Mouse (Mus musculus): ENCODE results near the gene Cpa3.

The Cpa3 gene

DNA sequence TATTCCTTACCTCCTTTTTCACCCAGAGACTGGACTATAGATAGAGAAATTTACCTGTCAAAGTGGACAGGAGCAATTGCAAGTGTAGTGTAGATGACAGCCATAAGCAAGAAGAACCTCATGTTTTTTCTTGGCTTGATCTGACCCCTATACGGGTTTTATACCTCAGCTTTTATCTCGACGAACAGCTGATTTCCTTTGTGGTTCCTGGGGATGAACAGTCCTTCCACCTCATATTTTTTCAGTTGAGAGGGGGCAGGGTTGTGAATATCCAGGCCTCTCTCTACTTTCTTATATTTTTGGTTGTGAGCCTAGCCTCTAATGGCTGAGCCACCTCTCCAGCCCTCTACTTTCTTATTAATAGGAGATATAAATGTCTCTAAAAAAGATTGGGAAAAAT lies at the start of gene Cpa3:
Gene Cpa3 (minus strand): TSS at position 132 of the 400 bp plus-strand sequence.
- no peak for DNase-seq

DNA sequence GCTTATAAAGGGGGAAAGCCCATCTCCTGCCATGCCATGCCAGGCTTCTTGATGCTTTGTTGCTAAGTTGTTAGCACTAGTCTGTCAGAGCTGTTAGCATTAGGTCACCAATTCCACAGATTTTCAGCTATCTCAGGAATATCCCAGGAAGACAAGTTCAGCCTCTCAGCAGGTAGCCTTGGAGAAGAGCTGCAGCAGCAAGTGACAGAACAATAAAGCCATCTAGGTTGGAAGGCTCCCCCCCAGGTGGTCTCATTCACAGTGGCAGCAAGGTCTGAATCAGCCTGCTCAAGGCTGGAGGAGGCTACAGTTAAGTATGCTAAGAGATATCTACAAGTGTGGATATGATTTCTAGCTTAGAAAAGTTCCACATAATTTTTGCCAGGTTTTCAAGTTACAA lies 49.4 kb upstream of the Cpa3 start:
- DNase-seq = no peak

- no peak for DNase-seq
Measured at GRCm38 (mm10) chr3:20288761-20289160, 46.8 kb upstream of the Cpa3 start.

- no peak for DNase-seq
Measured at GRCm38 (mm10) chr3:20281796-20282195, 39.8 kb upstream of the Cpa3 start.

DNA sequence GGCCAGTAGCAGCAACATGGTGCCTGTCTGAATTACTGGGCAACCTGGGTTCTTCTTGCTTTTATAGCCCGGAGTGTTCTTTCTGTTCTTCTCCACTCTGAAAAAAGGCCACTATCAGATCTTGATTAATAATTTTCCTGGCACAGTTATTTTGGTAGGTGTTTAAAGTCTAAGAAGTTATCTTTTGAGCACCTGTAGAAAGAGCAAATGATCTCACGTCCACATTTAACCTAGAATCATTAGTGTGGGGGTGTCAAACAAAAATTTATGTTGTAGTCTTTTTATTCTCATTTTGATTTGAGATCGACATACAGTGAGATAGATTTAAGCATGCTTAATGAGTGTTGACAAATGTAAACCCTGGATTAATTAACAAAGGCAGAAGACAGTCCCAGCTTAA lies 33.7 kb upstream of the Cpa3 start, which contains the start of gene Cpb1:
Gene Cpb1 (minus strand): TSS at position 101 of the 400 bp plus-strand sequence.
- no peak for DNase-seq

GRCm38 (mm10) chr3:20254566-20255479 lies 12.8 kb upstream of the Cpa3 start:
- DNase-seq = no peak

DNA sequence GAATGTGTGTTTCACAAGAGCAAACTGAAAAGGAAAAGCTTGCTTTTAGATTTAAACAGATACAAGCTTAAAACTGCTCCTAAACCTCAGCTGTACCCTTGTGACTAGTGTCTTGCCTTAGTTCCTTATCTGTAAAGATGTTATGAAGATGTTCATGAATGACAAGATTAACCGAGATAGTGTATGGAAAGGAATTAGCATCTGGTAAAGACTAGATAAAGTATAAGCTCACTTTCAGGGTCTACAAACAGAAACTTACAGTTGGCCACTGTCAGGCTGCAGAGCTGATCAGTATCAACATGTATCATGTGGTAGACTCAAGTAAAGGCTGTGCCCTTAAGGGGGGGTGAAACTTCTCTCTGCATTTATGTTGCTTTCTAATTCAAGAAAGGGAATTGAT lies 1.9 kb upstream of the Cpa3 start:
- DNase-seq = no peak

GRCm38 (mm10) chr3:20239741-20240140 lies 2.2 kb downstream of the Cpa3 start:
- DNase-seq = no peak

DNA sequence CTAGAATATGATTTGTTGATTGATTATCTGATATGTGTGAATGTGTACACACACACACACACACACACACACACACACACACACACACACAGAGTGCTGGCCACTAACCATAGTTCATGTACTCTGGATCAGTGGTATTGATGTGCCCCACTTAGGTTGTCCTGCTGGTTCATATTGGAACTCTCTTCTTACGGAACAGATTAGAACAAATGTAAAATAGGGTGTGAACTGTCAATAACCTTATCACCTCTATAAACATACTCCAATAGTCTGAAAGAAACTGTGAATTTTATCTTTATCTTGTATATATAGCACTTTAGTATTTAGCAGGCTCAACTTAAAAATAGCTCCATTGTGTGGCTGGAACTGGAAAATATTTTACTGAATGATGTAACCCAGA lies 5.0 kb downstream of the Cpa3 start:
- DNase-seq = no peak

GRCm38 (mm10) chr3:20229027-20229426 lies 13.0 kb downstream of the Cpa3 start:
- no peak for DNase-seq

DNA sequence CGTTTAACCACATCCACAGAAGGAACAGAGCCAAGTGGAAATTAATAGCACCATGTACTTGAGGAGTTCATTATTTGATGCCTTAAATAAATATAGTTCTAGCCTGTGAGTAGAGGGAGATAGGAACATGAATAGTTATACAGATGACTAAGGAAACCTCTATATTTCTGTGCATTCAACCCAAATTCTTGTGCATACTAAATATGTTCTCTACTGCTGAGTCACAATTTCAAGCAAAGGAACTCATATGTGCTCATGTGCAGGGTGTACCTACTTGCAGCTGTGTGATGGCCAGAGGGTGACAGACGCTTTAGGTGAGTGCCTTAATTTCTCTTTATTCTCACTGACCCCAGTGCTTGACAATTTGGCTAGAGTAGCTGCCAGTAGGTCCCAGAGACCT lies 16.6 kb downstream of the Cpa3 start:
- no peak for DNase-seq

GRCm38 (mm10) chr3:20222926-20223698 lies 18.9 kb downstream of the Cpa3 start:
- DNase-seq = no peak

DNA sequence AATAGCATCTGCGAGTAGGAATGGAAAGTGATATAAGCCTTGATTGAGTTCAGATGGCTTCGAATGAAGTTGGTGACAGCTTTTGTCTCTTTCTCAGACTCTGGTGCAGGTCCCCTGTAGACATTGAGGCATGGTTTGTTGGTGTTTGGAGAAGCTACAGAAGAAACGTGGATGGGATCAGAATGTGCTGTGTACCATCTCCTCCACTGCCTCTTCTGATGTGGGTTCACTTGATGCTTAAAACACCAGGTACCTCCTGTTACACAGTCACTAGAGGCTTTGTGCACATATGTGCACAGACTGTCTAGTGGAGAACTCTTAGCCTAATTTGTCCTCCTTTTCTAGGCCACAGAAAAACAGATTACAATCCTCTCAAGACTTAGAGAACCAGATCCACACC lies 19.8 kb downstream of the Cpa3 start:
- no peak for DNase-seq

DNA sequence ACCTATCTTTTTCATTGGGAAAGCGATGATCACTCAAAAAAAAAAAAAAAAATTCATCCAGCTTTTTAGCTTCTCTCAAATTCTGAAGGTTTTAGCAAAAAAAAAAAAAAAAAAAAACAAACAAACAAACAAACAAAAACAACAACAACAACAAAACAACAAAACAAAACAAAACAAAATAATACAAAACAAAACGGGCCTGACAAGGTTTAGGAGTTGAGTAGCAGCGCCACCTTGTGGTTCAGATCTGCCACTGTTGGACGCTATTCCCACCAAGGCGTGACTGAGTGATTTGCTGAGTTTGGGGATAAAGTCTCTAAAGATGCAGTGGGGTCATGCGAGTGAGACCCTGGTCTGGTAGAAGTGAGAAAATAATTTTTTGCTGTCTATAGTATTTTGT lies 43.1 kb downstream of the Cpa3 start:
- peak; percentile 64 to 67 for DNase-seq

GRCm38 (mm10) chr3:20197878-20198277 lies 44.1 kb downstream of the Cpa3 start:
- DNase-seq = no peak

DNA sequence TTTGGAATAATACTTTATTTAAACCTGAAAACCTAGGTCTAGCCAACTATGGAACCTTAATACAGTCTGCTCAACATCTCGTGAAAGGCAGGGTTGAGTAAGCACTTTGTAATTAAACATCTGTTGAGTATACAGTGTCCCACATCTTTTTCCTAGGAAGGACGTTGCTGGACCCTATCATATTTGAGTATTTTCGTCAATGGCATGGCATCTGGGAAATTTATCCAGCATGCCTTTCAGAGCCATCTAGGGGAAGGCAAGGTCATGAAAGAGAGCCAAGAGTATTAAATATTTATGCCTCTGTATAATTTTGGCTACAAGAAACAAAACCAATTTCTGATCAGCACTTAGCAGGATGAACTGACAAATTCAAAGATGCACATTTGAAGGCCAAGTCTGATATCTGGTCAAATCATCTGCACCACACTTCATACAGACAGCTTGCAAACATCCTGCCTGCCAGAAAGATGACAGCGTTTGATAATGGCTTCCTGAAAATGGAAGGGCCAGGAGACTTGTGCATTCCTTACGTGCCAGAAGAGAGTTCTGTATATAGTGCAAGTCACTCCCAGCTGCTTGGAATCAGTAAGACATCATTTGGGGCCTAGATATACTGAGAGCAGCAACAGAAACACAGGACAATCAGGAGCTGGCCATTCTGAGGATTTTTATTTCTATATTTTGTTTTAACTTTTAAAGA lies 52.9 kb downstream of the Cpa3 start:
- no peak for DNase-seq

DNA sequence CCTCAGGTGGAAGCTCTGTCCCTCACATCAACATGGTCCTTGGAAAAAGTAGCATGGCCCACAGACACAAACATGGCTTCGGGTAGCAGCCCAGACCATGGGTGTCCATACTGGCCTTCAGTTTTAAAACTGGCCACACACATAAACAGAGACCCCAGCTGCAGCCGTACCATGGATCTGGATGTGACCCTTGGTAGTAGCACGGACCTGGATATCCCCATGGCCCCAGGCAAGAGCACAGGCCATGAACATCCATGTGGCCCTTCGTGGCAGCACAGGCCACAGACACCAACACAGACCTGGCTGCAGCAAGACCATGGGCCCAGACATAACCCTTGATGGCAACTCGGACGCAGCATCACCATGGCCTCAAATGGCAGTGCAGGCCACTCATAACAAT lies 69.6 kb downstream of the Cpa3 start:
- no peak for DNase-seq

DNA sequence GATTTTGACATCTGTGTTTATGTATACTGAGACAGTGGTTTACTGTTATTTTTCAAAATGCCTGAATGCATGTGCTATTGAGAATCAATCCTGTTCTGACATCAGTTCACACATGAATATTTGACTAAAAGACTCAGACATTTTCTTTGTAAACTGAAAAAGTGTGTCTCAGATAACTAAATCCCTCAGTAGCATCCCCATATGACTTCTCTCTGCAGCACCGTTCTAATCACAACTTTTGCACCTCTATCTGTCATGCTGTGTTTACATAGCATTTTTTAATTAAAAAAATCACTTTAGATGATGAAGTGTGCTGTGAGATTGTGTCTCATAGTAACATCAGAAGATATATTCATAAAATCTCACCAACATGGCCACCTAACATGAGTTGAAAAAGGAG lies 74.5 kb downstream of the Cpa3 start:
- no peak for DNase-seq

All from B cell, adult 2 months (primary cell).